Mouse (Mus musculus) adrenal gland, adult (tissue): ENCODE data around the gene Olfr324.

ENCODE experiments used
- DNase-seq, 2 experiments: peaks; one replicate each; pipeline ENCODE4 v3.0.0; 2022 to 2023; ENCODE audit warnings: low spot score in 1 of 2; ENCODE audit not compliant: inconsistent age in 2 of 2

The Olfr324 gene

GRCm38 (mm10) chr11:58630401-58630800 is 35.5 kb downstream of the Olfr324 start, which contains the start of gene Olfr323:
Olfr323 (minus strand) TSS chr11:58630501.
- no peak for DNase-seq

- DNase-seq = no peak
Measured at GRCm38 (mm10) chr11:58634878-58635277, 40.0 kb downstream of the Olfr324 start.

GRCm38 (mm10) chr11:58636376-58636977 is 41.6 kb downstream of the Olfr324 start:
- DNase-seq = peak; percentile 45 to 72

GRCm38 (mm10) chr11:58638176-58638701 is 43.3 kb downstream of the Olfr324 start:
- peak; percentile 57 to 71 for DNase-seq

- DNase-seq = peak; percentile 15 to 45
Measured at GRCm38 (mm10) chr11:58640272-58640867, 45.5 kb downstream of the Olfr324 start, which contains the start of gene Trim58. Trim58 (plus strand) TSS chr11:58640465.

- DNase-seq = no peak
Measured at GRCm38 (mm10) chr11:58641057-58641456, 46.1 kb downstream of the Olfr324 start.

- DNase-seq = no peak
Measured at GRCm38 (mm10) chr11:58641638-58642358, 46.9 kb downstream of the Olfr324 start.

GRCm38 (mm10) chr11:58643350-58643749 is 48.4 kb downstream of the Olfr324 start:
- peak in 1 of 2 experiments; percentile 46 for DNase-seq
